Mouse (Mus musculus): ENCODE results near the gene Cd164.

- TF ChIP-seq CTCF (IDR thresholded peaks at IDR 0.05; ENCODE audit: low read depth) = no peak
- TF ChIP-seq EP300 (IDR thresholded peaks at IDR 0.05; ENCODE audit: low read depth) = no peak
These were observed 17.5 kb downstream of the Cd164 start for GRCm38 (mm10) chr10:41536714-41537113.
